Mouse (Mus musculus) granulocyte monocyte progenitor cell, adult 5-6 weeks (primary cell): Measurements from ENCODE around the gene Dars2. TPM values are rescaled to one million over a fixed set of nuclear protein-coding genes. Genes with fewer than 3 reads are reported as not detected.

Experiments
- total RNA-seq, 2 experiments: library from RNA; stranded (forward) in 1 of 2; stranded (reverse) in 1 of 2; fragments of 200-712, 200-1000 nt in 1 of 2; fragments of >200 nt in 1 of 2; fragmentation: Nextera tagmentation in 1 of 2; gene quantifications; 2 replicates each; pipeline ENCODE4 v1.2.3; 2014 to 2017

The Dars2 gene
- total RNA-seq, 2 experiments from 2014 or later: 27.6 to 44.6 TPM

Other genes starting within 250 kb of the Dars2 start
- 33.0 and 34.8 TPM in 2 replicates for gene Rc3h1, start 164.2 kb downstream of the Dars2 start, total RNA-seq (2014; fragmentation: Nextera tagmentation)
- gene Rc3h1, start 164.2 kb downstream of the Dars2 start, total RNA-seq (2017): 19.1 and 20.5 TPM in 2 replicates
- 0.06 and 0.38 TPM in 2 replicates for gene Serpinc1, start 92.1 kb downstream of the Dars2 start, total RNA-seq (2014; fragmentation: Nextera tagmentation)
- 0.21 TPM in 1 of 2 replicates, not detected in the other for gene Serpinc1, start 92.1 kb downstream of the Dars2 start, total RNA-seq (2017)
- gene Zbtb37, start 35.8 kb downstream of the Dars2 start, total RNA-seq (2014; fragmentation: Nextera tagmentation): 7.2 and 10.0 TPM in 2 replicates
- 5.0 and 5.7 TPM in 2 replicates for gene Zbtb37, start 35.8 kb downstream of the Dars2 start, total RNA-seq (2017)
- gene Cenpl, start 55 bp upstream of the Dars2 start, total RNA-seq (2014; fragmentation: Nextera tagmentation): 8.4 and 25.6 TPM in 2 replicates
- 5.1 and 10.1 TPM in 2 replicates for gene Cenpl, start 55 bp upstream of the Dars2 start, total RNA-seq (2017)
- 26.1 and 27.8 TPM in 2 replicates for gene Klhl20, start 60.9 kb upstream of the Dars2 start, total RNA-seq (2014; fragmentation: Nextera tagmentation)
- gene Klhl20, start 60.9 kb upstream of the Dars2 start, total RNA-seq (2017): 12.7 and 14.5 TPM in 2 replicates
- not detected in 2 replicates for gene Ankrd45, start 72.0 kb upstream of the Dars2 start, total RNA-seq (2014; fragmentation: Nextera tagmentation)
- not detected in 2 replicates for gene Ankrd45, start 72.0 kb upstream of the Dars2 start, total RNA-seq (2017)
- gene Tex50, start 88.7 kb upstream of the Dars2 start, total RNA-seq (2014; fragmentation: Nextera tagmentation): not detected in 2 replicates
- not detected in 2 replicates for gene Tex50, start 88.7 kb upstream of the Dars2 start, total RNA-seq (2017)
- 217 and 261 TPM in 2 replicates for gene Prdx6, start 180.6 kb upstream of the Dars2 start, total RNA-seq (2014; fragmentation: Nextera tagmentation)
- 373 and 405 TPM in 2 replicates for gene Prdx6, start 180.6 kb upstream of the Dars2 start, total RNA-seq (2017)